Mouse (Mus musculus) cerebellum, adult 11 months (tissue): ENCODE data around the gene Rragd.
"Not testable (repeated sequence)": the region's sequence is repeated elsewhere in the genome, so short reads cannot be mapped to it uniquely, and the experiment has no call there.

Experiments used
- DNase-seq: peaks from one replicate; pipeline ENCODE4 v3.0.0; 2022

The Rragd gene

DNA sequence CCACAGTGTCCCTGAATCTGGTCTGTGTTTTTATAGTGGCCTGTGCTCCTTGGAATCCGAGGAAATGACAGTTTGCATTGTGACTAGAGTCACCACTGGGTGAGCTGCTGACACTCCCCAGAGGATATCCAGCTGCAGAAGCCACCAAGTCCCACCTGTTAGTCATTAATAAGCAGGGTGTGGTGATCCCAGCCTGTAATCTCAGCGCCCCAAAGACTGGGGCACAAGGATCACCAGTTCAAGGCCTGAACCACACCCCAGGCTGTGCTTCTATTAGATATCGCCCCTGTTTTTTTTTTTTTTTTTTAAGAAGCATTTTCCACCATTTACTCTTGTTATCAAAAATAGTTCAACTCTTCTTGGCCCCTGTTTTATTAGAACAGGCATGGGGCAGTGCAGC lies 4.2 kb downstream of the Rragd start:
- DNase-seq: no peak

DNA sequence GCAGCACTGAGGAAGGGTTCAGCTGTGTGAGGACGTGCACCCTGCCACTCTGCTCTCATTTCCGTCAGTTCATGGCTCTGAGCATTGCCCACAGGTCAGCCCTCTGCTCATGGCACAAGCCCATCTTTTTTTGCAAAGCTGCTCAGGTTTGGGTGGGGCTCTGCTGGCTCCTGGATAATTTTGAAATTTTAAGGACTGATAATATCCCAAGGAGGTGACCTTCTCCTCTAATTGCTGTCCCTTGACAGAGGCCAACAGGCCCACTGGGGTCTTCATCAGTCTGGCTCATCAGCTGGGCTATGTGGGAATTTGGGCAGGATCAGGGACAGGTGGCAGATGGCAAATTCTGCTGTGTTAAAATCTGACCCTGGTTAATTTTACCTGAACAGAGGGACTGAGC lies 6.5 kb downstream of the Rragd start:
- peak; percentile 41 for DNase-seq

DNA sequence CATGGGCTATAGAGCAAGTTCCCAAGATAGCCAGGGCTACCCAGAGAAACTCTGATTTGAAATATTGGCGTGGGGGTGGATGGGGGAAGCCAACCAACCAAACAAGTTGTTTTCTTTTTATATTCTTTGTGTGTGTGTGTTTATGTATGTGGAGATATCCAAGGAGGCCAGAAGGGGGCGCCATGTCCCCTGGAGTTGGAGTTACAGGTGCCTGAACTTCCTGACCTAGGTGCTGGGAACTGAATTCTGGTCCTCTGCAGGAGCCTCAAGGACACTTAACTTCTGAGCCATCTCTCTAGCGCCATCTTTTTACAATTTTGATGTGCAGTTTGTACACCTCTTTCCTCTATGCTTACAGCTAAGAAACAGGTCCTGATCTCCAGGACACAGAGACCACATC lies 11.3 kb downstream of the Rragd start:
- no peak for DNase-seq

DNA sequence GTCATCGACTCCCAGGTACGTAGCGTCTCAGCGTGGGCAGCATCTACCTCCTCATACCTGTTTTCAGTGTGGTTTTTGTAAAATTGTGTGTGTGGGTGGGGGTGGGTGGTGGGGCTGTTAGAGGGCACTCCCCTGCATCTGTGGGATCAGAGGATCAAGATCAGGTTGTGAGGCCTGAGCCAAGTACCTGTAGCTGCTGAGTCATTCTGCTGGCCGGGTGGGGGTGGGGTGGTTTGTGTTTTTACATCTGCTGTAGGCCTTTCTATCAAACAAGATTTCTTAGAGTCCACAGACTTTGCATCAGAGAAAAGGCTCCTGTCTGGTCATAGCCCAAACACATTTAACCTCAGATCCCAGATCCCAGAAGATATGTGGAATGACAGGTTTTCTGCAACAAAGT lies 13.2 kb downstream of the Rragd start:
- DNase-seq: no peak

DNA sequence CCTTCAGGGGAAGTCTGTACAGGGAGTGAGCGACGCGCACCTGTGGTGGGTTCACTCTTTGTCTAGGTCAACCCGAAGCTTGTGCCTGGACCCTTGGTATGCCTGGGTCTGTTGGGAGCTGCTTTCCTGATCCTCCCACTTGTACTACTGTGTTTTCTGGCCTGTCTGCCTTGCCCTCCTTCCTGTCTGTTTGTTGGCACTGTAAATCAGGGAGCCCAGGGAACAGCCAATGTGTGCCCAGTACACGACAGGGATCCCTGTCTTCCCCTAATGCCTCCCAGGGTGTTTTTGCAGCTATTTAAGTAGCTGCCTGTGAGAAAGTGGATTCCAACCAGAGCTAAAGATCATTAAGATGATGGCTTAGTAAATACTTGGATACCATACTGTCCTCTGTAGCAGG lies 14.7 kb downstream of the Rragd start:
- DNase-seq: no peak

DNA sequence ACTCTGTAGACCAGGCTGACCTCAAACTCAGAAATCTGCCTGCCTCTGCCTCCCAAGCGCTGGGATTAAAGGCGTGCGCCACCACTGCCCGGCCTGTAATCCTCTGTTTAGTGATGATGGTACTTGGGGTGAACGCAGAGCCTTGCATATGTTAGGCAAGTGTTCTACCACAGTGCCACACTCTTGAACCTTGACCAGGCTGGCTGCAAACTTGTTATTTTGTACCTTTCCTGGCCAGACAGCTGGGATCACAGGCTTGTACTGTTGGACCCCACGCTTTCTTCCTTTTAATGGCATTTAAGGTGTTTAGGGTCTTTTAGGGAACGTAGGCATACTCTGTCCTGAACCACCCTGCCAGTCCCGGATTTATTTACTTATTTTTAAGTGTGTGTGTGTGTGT lies 16.2 kb downstream of the Rragd start:
- no peak for DNase-seq

DNA sequence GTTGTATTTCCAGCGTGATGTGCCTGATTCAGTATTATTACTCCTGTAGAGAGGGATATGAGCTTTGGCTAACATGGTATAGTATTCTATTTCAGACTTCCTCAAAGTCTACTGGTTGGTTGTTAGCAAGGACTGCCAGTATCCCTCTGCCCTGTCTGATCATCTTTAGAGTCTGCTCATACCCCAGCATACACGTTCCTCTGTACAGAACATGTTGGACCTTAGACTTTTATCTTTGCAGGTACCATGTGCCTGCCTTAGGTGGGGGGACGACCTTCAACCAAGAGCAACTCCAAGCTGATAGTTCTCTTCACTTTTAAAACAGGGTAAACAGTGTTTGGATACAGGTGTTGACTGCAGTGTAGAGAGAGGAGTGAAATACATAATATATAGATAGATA lies 19.2 kb downstream of the Rragd start:
- DNase-seq: no peak

DNA sequence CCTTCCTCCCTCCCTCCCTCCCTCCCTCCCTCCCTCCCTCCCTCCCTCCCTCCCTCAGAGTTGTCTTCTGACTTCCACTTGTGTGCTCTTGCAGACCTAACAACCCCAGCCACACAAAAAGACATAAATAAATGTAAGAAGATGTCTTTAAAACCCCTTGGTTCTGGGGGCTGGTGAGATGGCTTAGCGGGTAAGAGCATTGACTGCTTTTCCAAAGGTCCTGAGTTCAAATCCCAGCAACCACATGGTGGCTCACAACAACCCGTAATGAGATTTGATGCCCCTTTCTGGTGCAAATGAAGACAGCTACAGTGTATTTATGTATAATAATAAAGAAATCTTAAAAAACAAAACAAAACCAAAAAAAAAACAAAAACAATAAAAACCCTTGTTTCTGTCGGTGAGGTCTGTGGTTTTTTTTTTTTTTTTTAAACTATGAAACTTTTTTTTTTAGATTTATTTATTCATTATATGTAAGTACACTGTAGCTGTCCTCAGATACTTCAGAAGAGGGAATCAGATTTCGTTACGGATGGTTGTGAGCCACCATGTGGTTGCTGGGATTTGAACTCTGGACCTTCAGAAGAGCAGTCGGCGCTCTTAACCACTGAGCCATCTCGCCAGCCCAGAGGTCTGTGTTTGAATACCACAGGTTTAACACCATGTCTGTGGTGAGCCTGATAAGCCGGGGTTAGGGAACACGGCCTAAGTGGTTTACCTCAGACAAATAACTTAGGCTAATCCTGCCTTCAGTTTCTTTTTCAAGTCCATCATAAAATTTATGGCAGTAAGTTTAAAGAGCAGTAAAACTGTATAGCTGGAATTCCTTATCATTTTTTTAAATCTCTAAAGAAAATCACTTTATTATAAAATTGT lies 23.0 kb downstream of the Rragd start:
- not testable (repeated sequence) for DNase-seq

DNA sequence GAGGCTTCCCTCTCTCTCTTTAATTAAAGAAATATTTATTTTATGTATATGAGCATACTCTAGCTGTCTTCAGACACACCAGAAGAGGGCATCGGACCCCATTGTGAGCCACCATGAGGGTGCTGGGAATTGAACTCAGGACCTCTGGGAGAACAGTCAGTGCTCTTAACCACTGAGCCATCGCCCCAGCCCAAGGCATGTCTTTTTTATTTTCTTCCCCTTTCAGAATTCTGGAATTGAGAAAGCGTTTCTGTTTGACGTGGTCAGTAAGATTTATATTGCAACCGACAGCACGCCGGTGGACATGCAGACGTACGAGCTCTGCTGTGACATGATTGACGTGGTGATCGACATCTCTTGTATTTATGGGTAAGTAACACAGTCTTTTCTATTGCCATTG lies 24.0 kb downstream of the Rragd start:
- no peak for DNase-seq

DNA sequence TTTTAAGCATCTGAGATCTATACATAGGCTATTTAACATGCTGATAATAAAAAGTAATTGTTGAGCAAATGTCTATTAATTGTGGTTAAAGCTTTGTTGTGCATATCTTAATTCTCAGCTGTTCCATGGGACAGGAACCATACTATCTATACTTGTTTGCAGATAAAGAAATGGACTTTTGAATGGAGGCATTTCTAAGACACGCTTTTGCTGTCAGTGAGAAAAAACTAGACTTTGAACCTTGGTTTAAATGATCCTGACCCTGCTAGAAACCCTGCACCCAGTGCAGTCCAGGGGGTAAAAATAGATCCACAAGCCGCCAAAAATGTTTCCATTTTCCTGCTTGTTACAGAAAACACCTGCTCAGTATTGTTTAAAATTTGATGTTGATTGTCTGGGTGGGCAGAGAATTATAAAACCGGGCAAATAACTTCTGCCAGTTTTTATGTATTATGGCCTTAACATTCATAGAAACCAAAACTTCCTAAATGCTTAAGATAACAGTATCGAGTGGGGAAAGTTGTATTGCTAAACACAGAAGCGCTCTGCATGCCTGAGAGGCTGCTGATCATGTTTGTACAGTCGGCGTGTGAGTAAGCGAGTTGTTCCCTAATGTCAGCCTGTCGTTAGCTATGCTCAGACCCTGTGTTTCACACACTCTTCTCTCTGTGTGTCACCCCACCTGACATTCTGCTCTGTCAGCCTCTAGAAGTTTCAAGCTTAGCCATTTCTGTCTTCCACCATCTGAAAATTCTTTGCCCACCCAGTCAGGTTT lies 24.8 kb downstream of the Rragd start:
- DNase-seq: no peak

DNA sequence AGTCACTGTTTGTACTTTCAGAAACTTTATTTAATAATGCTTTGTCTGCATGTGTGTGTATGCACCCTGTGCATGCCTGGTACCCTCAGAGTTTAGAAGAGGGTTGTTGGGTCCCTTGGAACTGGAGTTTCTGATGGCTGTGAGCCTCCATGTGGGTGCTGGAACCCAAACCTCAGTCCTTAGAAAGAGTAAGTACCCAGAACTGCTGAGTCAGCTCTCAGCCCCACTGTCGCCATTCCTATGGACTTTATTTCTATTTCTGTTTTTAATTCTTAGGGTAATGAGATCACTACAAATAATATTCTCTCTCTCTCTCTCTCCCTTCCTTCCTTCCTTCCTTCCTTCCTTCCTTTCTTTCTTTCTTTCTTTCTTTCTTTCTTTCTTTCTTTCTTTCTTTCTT lies 27.2 kb downstream of the Rragd start:
- no peak for DNase-seq

DNA sequence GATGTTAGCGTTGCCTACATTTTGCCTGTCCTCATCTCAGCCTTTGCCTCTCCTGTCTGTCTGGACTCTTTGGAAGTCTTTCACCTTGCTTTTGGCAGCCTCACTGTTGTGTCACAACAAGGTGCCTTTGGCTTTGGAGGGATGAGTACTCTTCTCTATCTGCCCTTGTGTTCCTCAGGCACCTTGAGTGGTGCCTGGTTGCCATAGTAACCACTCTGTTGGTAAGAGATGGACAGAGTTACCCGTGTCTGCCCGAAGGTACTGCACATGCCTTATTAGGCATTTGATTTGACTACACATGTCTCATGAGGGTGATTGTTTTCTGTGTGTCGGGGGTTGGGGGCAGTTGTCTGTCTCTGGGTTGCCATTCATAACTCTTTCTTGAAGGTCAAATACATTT lies 29.6 kb downstream of the Rragd start:
- no peak for DNase-seq

DNA sequence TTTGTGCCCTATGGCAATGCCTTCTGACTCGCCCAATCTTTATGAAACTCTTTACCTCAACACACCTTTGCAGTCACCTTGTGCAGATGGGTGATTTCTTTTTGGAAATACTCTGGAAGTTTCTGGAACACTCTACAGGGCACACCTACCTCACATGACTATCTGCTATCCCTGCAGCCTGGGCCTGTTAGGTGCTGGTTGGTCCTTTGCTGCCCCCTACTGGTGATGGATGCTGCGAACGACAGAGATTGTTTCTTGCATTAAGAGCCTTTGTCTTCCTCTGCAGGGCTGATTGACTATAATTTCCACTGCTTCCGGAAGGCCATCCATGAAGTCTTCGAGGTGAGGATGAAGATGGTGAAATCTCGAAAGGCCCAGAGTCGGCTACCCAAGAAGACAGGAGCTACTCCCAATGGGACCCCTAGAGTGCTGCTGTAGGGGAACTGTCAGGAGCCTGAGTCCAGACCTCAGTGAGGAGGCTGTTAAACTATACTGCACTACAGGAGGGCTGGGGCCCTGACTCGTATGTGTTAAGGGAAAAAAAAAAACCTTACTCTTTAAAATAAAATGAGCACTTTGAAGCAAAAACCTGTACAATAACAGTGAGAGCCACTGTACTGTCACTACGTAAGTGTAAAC lies 35.6 kb downstream of the Rragd start:
- DNase-seq: peak; percentile 84

DNA sequence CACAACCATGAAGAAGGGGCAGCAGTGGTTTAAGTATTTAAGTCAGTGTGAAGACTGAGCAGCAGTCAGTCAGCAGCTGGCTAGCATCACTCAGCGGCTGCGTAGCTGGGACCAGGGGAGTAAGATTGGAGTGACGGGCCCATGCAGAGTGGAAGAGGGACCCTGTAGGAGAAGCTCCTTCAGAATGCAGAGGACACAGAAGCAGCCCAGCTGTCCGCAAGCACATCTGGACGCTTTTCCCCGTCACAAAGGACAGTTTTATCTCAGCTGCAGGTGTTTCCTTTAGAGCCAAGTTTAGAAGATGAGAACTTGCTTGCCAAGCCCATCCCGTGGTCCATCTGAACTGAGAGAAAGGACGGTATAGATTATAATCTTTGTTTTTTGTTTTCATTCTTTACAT lies 41.6 kb downstream of the Rragd start:
- no peak for DNase-seq

DNA sequence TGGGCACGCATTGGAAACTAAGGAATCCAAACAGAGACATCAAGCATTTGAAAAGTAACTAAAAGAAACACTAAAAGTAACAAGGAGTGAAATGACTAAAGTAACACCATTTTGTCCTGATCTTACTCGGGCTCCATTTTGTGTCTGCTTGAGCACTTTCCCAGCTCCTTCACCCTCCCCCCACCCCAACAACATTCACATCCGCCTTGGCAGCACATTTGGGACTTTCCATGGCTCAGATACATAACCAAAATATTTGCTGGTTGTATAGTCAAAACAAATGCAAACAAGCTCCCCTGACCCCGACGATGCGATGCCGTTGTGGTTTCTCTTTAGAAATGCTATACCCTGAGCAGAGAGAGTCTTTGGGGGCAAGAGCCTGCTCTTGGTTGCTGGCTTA lies 46.3 kb downstream of the Rragd start:
- DNase-seq: no peak

DNA sequence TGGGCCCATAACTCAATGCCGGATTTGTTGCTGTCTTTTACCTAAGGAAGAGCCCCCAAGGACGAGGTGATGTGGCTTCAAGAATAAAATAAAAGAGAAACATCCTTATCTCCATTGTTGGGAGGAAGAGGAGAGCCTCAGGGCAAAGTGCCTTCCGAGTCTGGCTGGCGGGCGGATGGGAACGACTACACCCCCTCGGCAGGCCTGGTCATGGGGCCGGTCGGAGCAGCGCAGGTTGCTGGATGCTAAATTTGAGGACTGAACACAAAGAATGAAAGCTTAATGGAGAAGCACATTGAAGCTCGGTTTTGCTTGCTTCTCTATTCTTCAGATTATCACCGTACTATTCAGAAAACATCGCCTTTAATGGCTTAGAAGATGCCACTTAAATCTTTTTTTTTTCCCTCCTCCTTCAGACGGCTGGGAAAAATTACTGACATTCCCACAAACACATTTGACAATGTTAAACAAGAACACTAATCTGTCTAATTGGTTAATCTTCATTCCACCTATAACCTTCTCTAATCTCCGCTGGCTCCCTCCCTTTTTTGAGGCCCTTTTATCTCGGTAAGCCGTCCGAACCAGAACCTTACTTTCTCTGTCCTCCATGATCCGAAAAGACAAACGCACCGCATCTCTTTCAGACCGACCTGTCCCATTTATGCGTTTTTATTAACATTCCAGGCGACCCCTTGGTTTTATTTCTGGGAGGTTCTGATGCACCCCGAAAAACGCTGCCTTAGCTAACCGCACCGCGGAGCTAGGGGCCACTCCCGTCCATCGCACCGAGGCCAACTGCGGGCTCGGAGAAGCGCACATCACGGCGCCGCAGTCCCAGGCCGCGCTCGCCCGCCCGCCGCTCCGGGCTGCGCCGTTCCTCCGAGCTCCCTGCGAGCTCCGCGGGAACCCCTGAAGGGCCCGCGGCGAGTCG lies 47.7 kb downstream of the Rragd start:
- no peak for DNase-seq

DNA sequence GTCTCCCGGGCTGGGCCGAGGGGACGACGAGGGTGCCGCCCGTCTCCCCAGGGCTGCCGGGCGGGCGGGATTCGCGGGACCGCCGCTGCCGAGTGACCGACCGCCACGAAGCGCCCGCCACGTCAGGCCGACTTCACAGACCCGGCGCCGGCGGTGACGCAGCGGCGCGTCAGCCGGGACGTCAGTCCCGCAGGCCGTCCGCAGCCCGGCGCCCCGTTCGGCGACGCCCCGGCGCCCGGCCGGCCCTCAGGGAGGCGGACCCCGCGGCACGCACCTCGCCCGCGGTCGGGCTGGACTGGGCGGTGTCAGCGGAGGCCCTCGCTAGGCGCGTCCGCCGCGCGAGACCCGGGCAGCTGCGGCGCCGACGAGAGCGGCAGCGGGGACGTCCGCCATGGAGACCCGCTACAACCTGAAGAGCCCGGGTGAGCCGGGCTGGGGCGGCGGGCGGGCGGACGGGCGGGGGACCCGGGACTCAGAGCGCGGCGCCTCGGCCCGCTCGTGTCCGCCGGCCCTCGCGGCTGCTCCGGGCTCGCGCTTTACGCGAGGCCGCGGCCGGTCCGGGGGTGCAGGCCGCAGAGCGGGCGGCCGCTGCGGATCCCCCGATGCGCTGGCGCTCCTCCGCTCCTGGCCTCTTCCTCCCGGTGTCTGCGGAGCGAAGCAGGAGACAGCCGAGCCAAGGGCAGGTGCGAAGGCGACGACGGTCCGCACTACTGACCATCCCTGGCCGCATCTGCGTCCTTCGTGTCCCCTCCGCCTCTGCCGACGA lies 48.5 kb downstream of the Rragd start, which contains the start of gene Ube2j1:
TSS of gene Ube2j1 (plus strand) at position 222 of the 766 bp plus-strand sequence.
- DNase-seq: peak; percentile 87

DNA sequence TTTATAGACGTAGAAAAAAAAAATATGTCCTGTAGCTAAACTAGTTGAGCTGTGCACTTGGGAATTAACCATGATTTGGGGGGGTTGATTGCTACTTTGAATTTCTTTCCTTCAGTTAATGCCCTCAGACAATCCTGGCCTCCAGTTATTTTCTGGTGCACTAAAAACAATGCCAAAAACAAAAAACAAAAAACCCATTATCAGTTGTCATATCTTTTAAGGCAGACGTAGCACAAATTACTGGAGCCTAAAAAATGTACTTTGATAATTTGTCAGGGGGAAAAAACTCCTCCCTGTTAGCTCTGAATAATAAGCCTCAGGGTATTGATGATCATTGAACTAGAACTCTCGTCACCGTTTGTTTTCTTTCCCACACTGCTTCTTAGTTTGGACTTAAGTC lies 49.2 kb downstream of the Rragd start:
- no peak for DNase-seq

DNA sequence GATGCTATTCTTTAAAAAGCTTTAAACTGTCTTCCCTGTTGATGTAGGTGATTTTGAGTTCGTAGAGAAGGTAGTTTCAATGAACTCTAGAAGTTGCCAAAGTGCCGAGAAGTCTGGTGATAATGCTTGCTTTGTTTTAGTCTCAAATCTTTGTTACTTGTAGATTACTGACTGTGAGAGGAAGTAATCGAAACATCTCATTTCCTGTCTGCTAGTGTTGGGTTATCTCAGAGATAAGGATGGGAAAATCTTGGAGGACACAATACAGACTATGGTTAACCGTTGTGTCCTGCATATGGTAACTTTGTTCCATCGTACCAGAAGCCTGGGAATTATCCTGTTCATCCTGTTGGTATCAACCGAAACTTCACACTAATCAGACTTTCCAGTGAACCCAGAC lies 50.7 kb downstream of the Rragd start:
- no peak for DNase-seq

DNA sequence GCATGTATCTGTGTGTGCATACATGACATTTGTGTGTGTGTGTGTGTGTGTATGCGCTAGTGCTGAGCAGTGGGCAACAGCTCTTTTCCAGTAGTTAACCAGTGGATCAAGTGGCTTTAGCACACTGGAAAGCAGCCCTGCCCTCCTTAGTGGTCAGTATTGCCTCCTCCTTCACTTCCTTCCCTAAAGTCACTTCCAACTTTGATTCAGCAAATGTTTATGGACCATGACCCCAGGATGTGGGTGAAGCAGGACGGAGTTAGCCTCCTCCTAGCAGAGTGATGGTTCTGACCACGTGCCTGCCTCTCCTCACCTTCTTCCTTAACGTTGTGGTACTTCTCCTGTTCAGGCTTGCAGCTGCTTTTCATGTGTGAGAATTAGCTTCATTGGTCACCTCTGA lies 57.0 kb downstream of the Rragd start:
- DNase-seq: no peak

DNA sequence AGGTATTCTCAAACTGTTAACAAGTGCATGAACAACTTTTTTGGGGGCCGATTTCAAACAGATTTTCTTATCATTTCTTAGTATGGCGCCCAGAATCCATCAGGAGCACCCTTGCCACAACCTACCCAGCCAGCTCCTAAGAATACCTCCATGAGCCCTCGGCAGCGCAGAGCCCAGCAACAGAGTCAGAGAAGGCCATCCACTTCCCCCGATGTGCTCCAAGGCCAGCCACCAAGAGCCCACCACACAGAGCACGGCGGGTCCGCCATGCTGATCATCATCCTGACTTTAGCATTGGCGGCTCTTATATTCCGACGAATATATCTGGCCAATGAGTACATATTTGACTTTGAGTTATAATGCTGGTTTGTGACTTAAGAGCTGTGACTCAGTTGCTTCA lies 66.8 kb downstream of the Rragd start:
- no peak for DNase-seq

DNA sequence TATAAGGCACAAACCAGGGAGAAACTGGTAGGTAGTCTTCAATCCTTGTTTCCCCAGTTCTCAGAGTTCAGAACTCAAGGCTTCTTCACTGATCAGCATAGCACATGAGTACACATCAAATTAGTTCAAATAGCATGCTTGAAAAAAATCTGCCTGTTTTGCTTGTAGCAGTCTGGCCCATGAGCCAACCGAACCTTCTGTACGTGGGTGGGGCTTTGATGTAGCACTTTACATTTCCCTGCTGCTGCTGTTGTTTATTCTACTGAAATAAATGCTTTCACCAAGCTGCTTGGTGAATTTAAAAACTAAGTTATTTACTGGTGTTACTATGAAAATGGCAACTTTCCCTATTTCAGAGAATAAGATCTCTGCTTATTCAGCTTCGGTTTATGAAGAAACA lies 69.2 kb downstream of the Rragd start:
- DNase-seq: no peak
